Mouse (Mus musculus) heart, embryonic 13.5 days (tissue): ENCODE measurements around the gene Msi2. TPM values are rescaled to one million over a fixed set of nuclear protein-coding genes. Genes with fewer than 3 reads are reported as not detected.

Experiments used
- ATAC-seq: fragments of 200-750 bp; cut with Nextera tagmentation; 2 replicates; pipeline ENCODE4 v1.8.0; 2017; ENCODE audit warnings: moderate TSS enrichment; ENCODE audit not compliant: insufficient number of reproducible peaks, low FRiP score, low TSS enrichment; ENCODE audit errors: extremely low read depth
- H3K27ac ChIP-seq: fragments of 300-500 bp; sonication (generic); replicated peaks from 2 replicates; pipeline ENCODE4 v1.5.1; 2015; ENCODE audit warnings: moderate library complexity, mild to moderate bottlenecking, inconsistent platforms
- H3K27me3 ChIP-seq: fragments of 300-500 bp; sonication (generic); replicated peaks from 2 replicates; pipeline ENCODE4 v1.6.1; 2015; ENCODE audit warnings: mild to moderate bottlenecking, inconsistent platforms
- H3K36me3 ChIP-seq: fragments of 300-500 bp; sonication (generic); 2 replicates; pipeline ENCODE4 v1.6.1; 2015; ENCODE audit warnings: mild to moderate bottlenecking, inconsistent platforms
- H3K4me1 ChIP-seq: fragments of 300-500 bp; sonication (generic); 2 replicates; pipeline ENCODE4 v1.6.1; 2015; ENCODE audit warnings: inconsistent platforms
- H3K4me2 ChIP-seq: fragments of 300-500 bp; sonication (generic); 2 replicates; pipeline ENCODE4 v1.6.1; 2015; ENCODE audit warnings: inconsistent platforms, mild to moderate bottlenecking, moderate library complexity
- H3K4me3 ChIP-seq: fragments of 300-500 bp; sonication (generic); 2 replicates; pipeline ENCODE4 v1.5.1; 2015; ENCODE audit warnings: moderate library complexity, mild to moderate bottlenecking, inconsistent platforms
- H3K9ac ChIP-seq: fragments of 300-500 bp; sonication (generic); 2 replicates; pipeline ENCODE4 v1.6.1; 2015; ENCODE audit warnings: inconsistent platforms, mild to moderate bottlenecking, moderate library complexity
- H3K9me3 ChIP-seq: fragments of 300-500 bp; sonication (generic); 2 replicates; pipeline ENCODE4 v1.6.1; 2016; ENCODE audit warnings: inconsistent platforms
- WGBS: fragments of 180-500 bp; shearing (Covaris S2); methylation state at CpG from one replicate; pipeline ENCODE4 v1.1.7; 2015; ENCODE audit warnings: mixed read lengths; 5-methylcytosine and 5-hydroxymethylcytosine counted together
- polyA plus RNA-seq: library from polyadenylated mRNA; unstranded; fragments of >200 nt; fragmentation: Nextera tagmentation; extraction: Ambion mirVana; gene quantifications from 2 replicates; pipeline ENCODE4 v1.2.1, GENCODE M21; 2015

Gene Msi2
- polyA plus RNA-seq = 16.2 and 18.8 TPM in 2 replicates

DNA sequence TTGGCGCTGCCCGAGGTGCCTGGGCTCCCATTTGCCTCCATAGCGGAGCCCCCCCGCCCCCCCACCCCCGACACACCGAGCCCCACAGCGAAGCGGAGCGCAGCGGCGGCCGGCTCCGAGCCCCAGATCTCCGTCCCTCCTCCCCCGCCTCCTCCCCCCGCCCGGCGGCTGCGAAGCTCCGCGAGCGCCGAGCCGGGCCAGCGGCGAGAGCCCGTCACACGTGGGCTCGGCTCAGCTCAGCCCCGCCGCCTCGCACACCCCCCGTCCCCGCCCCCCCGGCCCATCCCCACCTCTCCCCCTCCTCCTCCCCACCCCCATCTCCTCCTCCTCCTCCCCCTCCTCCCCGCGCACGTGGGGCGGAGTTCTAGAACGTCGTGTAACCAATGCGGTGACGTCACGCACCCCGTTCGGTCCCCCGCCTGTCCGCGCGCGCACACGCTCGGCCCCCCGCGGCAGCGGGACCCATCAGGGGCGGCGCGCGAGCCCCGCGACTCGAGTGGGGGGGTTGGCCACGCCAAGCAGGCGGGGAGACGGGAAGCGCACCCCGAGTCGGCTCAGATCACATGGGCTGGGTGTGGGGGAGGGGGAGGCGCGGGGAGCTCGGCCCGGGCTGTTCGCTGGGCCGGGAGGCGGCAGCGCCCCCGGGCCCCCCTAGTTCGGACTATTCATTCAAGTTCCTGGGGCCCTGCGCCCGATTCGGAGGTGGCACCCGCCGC lies at the start of gene Msi2:
Gene Msi2 (minus strand): TSS at position 464 of the 716 bp plus-strand sequence.
- no peaks in the 10 kb centered on the region for H3K27me3 ChIP-seq
- H3K4me2 ChIP-seq = peak within 1 kb of the TSS; percentile 95
- H3K36me3 ChIP-seq = 0 out of 2 replicates have a peak, but pooled peaks cover 10% of the 10 kb centered on the region
- peak; percentile 83 for ATAC-seq
- peak within 1 kb of the TSS; percentile 99 for H3K9ac ChIP-seq
- WGBS = 1% methylated on average over 31 of the region's 84 CpGs
- H3K27ac ChIP-seq = peak within 1 kb of the TSS; percentile 98
- peaks cover 54% of the 10 kb centered on the region for H3K4me1 ChIP-seq
- H3K9me3 ChIP-seq = no peaks in the 10 kb centered on the region
- peak within 1 kb of the TSS; percentile 85 for H3K4me3 ChIP-seq

GRCm38 (mm10) chr11:88765635-88766034 lies 47.3 kb upstream of the Msi2 start:
- Histone ChIP-seq H3K4me2 (peak overlapping the region; percentile 27), H3K27ac (peak overlapping the region; percentile 58), H3K9ac (peak overlapping the region; percentile 44; the same call in 1 of the 2 replicates), H3K9me3 (no peaks in the 10 kb centered on the region), H3K4me1 (peaks cover 18% of the 10 kb centered on the region), H3K36me3 (no peaks in the 10 kb centered on the region), H3K27me3 (no peaks in the 10 kb centered on the region), H3K4me3 (no peak overlapping the region)
- WGBS = 39% methylated on average over 7 of the region's 7 CpGs
- no peak for ATAC-seq

GRCm38 (mm10) chr11:88763371-88763770 lies 45.1 kb upstream of the Msi2 start:
- Histone ChIP-seq H3K4me3 (no peak overlapping the region), H3K36me3 (no peaks in the 10 kb centered on the region), H3K4me1 (peaks cover 11% of the 10 kb centered on the region), H3K9ac (no peak overlapping the region), H3K4me2 (no peak overlapping the region), H3K9me3 (no peaks in the 10 kb centered on the region), H3K27ac (no peak overlapping the region), H3K27me3 (no peaks in the 10 kb centered on the region)
- 84% methylated on average over 13 of the region's 13 CpGs for WGBS
- ATAC-seq = no peak

- no peaks in the 10 kb centered on the region for H3K27me3 ChIP-seq
- 86% methylated on average over 8 of the region's 8 CpGs for WGBS
- no peak overlapping the region for H3K4me2 ChIP-seq
- no peak overlapping the region for H3K4me3 ChIP-seq
- H3K27ac ChIP-seq = no peak overlapping the region
- no peaks in the 10 kb centered on the region for H3K4me1 ChIP-seq
- H3K36me3 ChIP-seq = no peaks in the 10 kb centered on the region
- no peak overlapping the region for H3K9ac ChIP-seq
- no peak for ATAC-seq
- H3K9me3 ChIP-seq = no peaks in the 10 kb centered on the region; the same call in 1 of the 2 replicates
Observed at GRCm38 (mm10) chr11:88759501-88759900, 41.2 kb upstream of the Msi2 start.

- no peak for ATAC-seq
- 48% methylated on average over 6 of the region's 6 CpGs for WGBS
- H3K9ac ChIP-seq = no peak overlapping the region
Observed at GRCm38 (mm10) chr11:88758402-88758801, 40.1 kb upstream of the Msi2 start.

GRCm38 (mm10) chr11:88745306-88745705 lies 27.0 kb upstream of the Msi2 start:
- WGBS = 81% methylated on average over 12 of the region's 12 CpGs
- H3K36me3 ChIP-seq = no peaks in the 10 kb centered on the region
- H3K27ac ChIP-seq = no peak overlapping the region
- ATAC-seq = no peak
- no peak overlapping the region for H3K9ac ChIP-seq
- H3K4me1 ChIP-seq = no peaks in the 10 kb centered on the region
- H3K9me3 ChIP-seq = peaks cover 3% of the 10 kb centered on the region; the same call in 1 of the 2 replicates
- no peak overlapping the region for H3K4me3 ChIP-seq
- no peak overlapping the region for H3K4me2 ChIP-seq
- H3K27me3 ChIP-seq = no peaks in the 10 kb centered on the region

More at GRCm38 (mm10) chr11:88758402-88758801, 40.1 kb upstream of the Msi2 start:
- Histone ChIP-seq H3K27me3 (no peaks in the 10 kb centered on the region), H3K9me3 (no peaks in the 10 kb centered on the region; the same call in 1 of the 2 replicates), H3K27ac (no peak overlapping the region), H3K4me2 (no peak overlapping the region), H3K4me1 (no peaks in the 10 kb centered on the region), H3K36me3 (no peaks in the 10 kb centered on the region), H3K4me3 (no peak overlapping the region)

DNA sequence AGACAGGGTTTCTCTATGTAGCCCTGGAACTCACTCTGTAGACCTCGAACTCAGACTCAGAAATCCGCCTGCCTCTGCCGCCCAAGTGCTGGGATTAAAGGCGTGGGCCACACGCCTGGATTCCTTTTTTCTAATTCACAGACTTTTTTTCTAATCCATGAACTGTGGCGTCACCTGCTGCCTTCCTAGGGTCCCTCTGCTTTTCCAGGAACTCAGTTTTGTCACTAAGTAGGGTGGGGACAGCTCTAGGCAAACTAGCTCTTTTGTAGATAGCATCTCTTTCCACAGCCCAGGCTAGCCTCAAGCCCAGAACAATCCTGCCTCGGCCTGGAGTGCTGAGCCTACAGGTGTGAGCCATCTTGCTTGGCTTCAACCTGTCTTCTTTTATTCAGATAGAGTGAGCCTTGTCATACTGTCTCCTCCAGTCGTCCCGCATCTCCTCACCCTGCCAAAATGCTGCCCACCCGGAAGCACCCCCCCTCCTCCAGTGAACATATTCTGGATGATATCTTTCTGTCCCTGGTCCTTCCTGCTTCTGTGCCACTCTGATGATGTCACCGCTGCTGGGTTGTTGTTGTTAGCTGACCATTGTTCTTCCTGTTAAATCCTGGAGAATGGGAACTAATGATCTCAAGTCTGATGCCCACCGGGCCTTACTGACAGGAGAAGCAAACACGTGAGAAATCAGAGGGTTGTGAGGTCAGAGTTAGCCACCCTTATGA lies 21.4 kb upstream of the Msi2 start:
- 71% methylated on average over 13 of the region's 13 CpGs for WGBS
- H3K27ac ChIP-seq = no peak overlapping the region
- H3K9me3 ChIP-seq = peaks cover 7% of the 10 kb centered on the region; the same call in 1 of the 2 replicates
- no peaks in the 10 kb centered on the region for H3K36me3 ChIP-seq
- H3K4me1 ChIP-seq = no peaks in the 10 kb centered on the region
- no peak overlapping the region for H3K9ac ChIP-seq
- no peak overlapping the region for H3K4me2 ChIP-seq
- H3K27me3 ChIP-seq = no peaks in the 10 kb centered on the region
- no peak for ATAC-seq
- no peak overlapping the region for H3K4me3 ChIP-seq

GRCm38 (mm10) chr11:88729363-88729762 lies 11.1 kb upstream of the Msi2 start:
- Histone ChIP-seq H3K4me3 (no peak overlapping the region), H3K4me2 (peak overlapping the region; percentile 30; the same call in 1 of the 2 replicates), H3K9me3 (no peaks in the 10 kb centered on the region), H3K27ac (peak overlapping the region; percentile 82), H3K4me1 (peaks cover 29% of the 10 kb centered on the region), H3K27me3 (no peaks in the 10 kb centered on the region), H3K36me3 (no peaks in the 10 kb centered on the region), H3K9ac (peak overlapping the region; percentile 40; the same call in 1 of the 2 replicates)
- 24% methylated on average over 5 of the region's 5 CpGs for WGBS
- peak; percentile 63; the same call in 1 of the 2 replicates for ATAC-seq

- H3K9me3 ChIP-seq = no peaks in the 10 kb centered on the region
- H3K27me3 ChIP-seq = no peaks in the 10 kb centered on the region
- ATAC-seq = no peak
- no peak overlapping the region for H3K4me3 ChIP-seq
- H3K4me1 ChIP-seq = peaks cover 29% of the 10 kb centered on the region
- 2% methylated on average over 6 of the region's 6 CpGs for WGBS
- H3K4me2 ChIP-seq = peak overlapping the region; percentile 16; the same call in 1 of the 2 replicates
- no peaks in the 10 kb centered on the region for H3K36me3 ChIP-seq
- H3K27ac ChIP-seq = peak overlapping the region; percentile 82
- no peak overlapping the region for H3K9ac ChIP-seq
Observed at GRCm38 (mm10) chr11:88728508-88728890, 10.2 kb upstream of the Msi2 start.

- Histone ChIP-seq H3K9ac (peak overlapping the region; percentile 33; the same call in 1 of the 2 replicates), H3K27me3 (no peaks in the 10 kb centered on the region), H3K27ac (peak overlapping the region; percentile 37), H3K9me3 (no peaks in the 10 kb centered on the region), H3K4me3 (no peak overlapping the region), H3K4me1 (peaks cover 29% of the 10 kb centered on the region), H3K36me3 (no peaks in the 10 kb centered on the region), H3K4me2 (no peak overlapping the region)
- no peak for ATAC-seq
- 54% methylated on average over 20 of the region's 20 CpGs for WGBS
Observed at GRCm38 (mm10) chr11:88727768-88728507, 9.6 kb upstream of the Msi2 start.

GRCm38 (mm10) chr11:88721144-88721636 lies 2.9 kb upstream of the Msi2 start:
- H3K27ac ChIP-seq = peak overlapping the region; percentile 20; the same call in 1 of the 2 replicates
- H3K36me3 ChIP-seq = no peaks in the 10 kb centered on the region
- no peaks in the 10 kb centered on the region for H3K9me3 ChIP-seq
- no peak overlapping the region for H3K4me2 ChIP-seq
- H3K4me1 ChIP-seq = peaks cover 25% of the 10 kb centered on the region
- no peaks in the 10 kb centered on the region for H3K27me3 ChIP-seq
- H3K4me3 ChIP-seq = no peak overlapping the region
- WGBS = 58% methylated on average over 10 of the region's 10 CpGs
- H3K9ac ChIP-seq = peak overlapping the region; percentile 40; the same call in 1 of the 2 replicates
- ATAC-seq = no peak
